Mouse (Mus musculus) liver, adult (tissue): Measurements from ENCODE around the gene C1qtnf1.

ENCODE experiments used
- GATA4 ChIP-seq: IDR thresholded peaks from 2 replicates; pipeline ENCODE4 v1.6.1; 2014; ENCODE audit warnings: mild to moderate bottlenecking, low read length; ENCODE audit not compliant: insufficient replicate concordance

C1qtnf1 gene

DNA sequence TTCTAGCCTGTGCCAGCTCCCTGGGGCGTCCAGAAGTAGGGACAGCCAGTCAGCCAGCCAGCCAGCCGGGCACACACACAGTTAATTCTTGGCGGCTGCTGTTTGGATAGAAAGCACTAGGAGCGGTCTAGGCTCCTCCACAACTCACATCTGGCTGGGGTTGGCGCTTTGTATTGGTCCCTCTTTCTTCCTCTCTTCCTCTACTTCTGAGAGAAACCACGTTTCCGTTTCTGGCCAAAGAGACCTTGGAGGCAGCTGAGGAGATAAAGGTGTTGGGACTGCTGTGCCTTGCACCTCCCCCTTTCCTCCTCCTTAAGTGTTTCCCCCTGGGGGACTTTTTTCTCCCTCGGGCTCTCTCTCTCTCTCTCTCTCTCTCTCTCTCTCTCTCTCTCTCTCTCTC, at the start of gene C1qtnf1:
Gene C1qtnf1 (plus strand): TSS at position 218 of the 400 bp plus-strand sequence.
- TF ChIP-seq GATA4: no peak

DNA sequence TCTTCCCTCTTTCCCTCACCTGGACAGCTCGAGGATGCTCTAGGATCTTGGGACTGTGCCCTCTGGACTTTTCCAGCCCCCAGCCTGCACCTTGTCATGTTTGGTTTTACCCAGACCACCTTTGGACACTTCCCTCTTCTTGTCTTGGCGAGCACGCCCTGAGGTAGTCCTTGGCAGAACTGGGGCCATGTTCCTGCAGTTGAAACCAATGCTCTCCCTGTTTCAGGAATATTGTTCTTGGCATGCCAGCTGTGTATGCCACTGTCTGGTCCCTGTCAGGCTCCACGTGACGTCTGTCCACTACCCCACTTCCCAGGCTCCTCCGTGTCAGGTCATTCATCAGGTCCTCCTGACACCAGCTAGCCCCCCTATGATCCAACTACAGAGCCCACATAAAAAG, 49.3 kb upstream of the C1qtnf1 start:
- no peak for TF ChIP-seq GATA4

DNA sequence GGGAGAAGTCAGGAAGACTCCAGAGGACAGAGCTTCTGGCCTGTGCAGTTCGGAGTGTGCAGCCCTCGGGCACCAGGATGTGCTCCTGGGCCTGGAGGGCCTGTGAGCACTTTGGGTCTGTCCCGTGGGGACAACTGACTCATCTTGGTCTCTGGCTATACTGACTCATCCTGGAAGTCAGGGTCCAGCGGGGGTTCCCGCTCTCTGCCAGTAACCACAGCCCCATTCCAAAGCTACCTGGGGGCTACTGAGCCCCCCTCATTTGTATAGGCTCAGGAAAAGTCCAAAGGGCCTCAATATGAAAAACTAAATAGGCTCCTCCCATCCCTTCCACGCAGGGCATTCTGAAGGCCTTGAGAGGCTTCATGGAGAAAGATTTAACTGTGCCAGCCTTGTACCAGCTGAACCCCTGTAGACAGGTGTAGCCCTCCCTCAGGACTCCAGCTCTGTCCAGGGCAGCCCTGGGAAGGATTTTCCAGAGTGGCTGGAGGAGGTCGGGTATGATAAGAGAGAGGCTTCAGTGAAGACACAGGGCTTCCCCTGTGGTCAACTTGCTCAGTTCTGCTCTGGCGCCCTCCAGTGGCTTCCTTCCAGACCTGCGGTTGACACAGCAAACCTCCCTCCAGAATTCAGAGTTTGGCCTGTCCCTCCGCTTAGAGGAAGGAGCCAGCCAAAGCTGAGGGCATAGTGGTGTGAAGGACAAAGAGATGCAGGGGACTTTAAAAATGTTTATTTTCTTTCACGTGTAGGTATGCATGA, 48.6 kb upstream of the C1qtnf1 start:
- no peak for TF ChIP-seq GATA4

DNA sequence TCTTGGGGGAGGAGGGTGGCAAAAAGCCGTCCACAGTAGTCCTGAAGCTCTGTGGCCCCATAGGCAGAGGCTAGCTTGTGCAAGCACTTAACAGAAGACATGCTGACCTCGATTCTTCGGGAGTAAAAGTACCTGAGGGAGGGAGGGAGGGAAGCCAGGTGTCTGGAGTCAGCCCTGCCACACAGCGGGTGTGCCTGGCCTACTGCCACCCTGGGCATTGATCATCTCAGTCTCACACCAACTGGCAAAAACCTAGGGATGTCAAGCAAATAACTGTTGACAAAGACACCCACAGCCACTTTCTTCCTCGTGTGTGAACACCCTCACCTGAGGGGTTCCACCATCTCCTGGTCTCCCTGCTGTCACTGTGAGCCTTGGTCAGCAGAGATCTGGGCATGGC, 34.0 kb upstream of the C1qtnf1 start:
- TF ChIP-seq GATA4: no peak

DNA sequence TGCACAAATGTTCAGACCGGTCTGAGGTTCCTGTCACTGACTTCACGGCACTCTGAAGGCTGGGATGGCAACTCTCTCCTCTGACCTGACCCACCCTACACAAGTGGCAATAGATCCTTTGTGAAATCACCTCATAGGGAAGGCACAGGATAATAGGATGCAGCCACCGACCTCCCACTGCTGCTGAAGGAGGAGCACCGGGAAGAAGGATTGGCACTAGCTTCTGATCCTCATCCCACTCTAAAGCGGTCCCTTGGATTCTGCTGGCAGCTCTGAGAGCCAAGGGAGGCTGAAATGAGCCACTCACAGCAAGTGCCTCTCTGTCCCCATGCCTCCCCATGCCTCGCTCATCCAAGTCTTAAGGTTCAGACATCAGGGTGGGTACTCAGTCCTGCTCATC, 33.5 kb upstream of the C1qtnf1 start:
- no peak for TF ChIP-seq GATA4

DNA sequence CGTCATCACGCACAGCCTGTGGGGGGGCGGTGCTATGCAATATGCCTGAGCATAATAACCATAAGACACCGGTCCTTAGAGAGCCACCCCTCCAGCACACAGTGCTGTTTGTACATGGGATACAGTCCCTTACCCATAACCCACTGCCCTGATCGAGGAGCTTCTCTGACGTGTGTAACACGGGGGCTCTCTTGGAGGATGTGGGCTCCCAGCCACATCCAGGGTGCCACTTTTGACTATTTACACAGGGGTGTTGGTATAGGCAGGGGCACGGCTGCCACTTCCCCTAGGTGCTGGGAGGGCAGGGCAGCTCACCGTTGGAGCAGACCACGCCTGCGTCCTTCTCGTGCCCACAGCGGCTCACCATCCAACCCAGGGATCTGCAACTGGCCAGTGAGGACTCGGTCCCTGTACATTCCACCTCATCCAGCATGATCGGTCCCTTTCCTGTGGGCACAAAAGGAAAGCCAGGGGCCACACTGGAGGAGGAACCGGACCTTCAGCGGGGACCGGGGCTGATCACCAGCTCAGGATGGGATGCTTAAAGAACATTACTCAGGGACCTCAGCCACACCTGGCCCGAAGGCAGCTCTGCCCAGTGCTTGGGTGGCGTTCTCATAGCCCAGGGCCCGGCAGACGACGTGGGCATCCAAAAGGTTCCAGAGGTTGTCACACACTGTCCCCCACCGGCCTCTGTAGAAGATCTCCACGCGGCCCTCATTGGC, 30.0 kb upstream of the C1qtnf1 start:
- TF ChIP-seq GATA4: no peak

DNA sequence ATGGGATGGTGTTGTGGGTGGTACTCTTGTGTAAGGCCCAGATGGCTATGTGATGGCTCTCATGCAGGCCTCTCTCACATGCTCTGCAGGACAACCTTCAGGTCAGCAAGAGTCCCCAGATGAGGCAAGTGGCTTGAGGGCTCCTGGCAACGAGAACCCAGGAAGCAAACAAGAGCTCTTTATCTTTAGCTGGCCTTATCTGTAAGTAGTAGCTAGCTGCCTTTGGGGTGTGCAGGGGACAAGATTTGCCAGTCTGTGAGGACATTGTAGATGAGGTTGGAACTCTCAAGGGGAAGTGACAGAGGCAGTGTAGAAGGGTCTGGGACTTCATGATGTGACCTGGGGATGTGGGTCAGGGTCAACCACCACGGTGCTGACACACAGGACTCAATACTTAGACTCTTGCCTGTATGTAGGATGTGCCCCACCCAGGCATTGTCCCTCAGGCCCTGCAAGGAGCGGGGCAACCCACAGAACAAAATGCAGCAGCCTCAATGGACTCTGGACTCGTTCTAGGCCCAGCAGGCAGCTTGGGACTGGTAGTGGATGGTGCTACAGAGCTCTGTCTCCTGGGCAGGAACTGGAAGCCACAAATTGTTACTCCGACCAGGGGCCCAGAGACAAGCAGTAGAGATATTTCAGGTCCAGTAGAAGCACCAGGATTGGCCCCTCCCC, 28.0 kb upstream of the C1qtnf1 start:
- TF ChIP-seq GATA4: peak; percentile 48; the same call in 1 of the 2 replicates

DNA sequence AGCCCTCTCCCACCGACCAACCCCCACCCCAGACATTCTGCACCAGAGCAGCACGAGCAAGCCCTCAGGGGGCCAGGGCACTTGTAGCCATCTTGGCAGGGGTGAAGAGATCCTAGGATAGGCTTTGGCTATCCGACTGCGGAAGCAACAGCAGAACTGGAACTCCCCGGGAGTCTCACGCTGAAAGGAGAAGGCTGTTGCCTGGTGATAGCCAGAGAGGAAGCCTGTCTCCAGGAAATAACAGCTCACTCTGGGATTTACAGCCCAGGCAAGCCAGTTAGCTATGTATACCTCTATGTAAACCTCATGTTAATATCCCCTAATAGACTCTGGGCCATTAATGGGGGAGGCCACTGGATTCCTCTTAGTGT, 27.5 kb upstream of the C1qtnf1 start:
- TF ChIP-seq GATA4: peak; percentile 60; the same call in 1 of the 2 replicates

DNA sequence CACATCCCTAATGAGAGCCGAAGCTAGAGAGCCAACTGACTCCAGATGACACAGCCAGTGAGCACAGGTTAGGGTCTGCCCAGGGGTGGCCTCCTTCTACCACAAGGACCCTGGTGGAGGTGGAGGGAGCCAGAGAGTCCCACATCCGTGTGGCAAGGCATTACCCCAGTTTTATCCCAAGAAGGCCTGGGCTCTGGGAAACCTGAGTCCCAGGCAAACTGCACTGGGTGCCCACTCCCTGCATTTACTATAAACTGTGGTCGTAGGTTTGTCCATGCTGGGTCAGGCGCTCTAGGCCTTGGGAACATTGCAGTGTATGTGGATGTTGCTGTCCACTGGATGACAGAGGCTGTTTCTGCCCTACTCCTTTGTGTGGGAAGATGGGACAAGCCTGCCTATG, 26.8 kb upstream of the C1qtnf1 start:
- no peak for TF ChIP-seq GATA4

DNA sequence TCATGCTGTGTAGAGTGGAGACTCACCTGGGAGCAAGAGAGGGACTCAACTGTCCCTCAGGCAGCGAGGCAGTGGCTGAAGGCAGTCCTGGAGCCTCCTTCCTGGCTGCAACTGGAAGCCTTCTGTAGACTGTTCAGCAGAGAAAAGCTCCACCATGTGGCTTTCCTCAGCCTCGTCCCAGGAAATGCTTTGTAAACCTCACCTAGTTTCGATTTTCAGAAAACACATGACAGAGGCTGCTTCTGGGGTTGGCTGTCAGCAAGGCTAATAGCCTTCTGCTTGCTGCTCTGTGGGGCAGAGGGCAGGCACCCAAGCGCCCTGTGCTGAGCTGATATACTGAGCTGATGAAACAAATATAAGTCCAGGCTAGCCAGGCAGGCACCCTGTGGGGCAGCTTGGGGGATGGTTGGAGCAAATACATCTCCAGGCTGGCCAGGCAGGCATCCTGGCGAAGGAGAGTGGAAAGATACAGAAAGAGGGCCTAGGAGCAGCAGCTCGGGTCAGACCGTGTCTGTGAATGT, 26.2 kb upstream of the C1qtnf1 start, which contains the start of gene Lgals3bp:
Gene Lgals3bp (minus strand): TSS at position 333 of the 521 bp plus-strand sequence.
- peak; percentile 53; the same call in 1 of the 2 replicates for TF ChIP-seq GATA4

DNA sequence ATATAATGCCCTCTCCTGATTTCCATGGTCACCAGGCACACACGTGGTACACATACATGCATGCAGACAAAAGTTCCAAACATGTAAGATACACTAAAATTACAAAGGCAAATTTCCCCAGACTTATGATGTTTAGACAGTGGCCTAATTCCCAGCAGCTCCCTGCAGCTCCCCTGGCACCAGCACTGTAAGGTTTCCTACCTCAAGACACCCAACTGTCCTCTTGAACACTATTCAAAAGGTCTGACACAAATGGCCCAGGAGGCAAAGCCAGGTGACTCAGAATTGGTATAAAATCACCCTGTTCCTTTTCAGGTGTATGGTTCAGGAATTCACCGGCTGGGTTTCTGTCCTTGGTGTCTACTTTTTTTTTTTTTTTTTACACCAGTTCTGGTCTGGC, 24.8 kb upstream of the C1qtnf1 start:
- TF ChIP-seq GATA4: no peak

DNA sequence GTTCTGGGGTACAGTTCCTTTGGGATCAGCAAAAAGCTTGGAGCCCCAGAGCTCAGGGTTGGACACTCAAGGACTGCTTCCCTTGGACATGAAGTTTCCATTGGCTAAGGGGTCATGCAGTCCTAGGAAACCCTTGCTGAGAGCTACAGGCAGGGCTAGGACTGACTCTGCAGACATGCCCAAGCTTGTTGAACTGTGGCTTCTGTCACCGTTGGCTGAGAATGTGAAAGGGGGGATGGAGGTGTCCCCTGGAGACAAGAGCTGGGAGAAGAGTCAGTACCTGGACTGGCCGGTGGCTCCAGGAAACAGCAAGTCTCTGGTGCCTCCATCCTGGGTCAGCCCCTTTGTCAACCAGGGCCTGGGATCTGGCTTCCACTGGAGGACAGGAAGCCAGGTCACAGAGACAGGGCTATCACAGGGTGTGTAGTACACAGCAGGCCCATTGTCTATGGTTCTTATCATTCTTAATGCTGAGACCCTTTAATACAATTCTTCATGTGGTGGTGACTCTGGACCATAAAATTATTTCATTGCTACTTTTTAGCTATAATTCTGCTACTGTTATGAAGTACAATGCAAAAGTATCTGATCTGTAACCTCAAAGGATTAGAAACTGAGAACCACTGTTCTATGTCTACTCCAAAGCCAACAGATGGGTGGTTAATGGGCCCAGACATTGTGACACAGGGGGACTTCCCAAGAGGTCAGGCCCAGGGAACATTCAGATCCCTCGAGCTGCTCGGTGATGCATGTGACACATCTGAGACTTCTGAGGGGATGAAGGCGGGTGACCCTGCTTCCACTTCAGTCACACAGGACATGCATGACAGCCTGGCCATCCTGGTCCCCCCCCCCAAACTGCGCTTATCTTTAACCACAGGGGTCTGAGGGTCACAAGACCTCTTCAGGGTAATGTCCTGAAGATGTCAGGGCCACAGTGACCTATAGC, 23.8 kb upstream of the C1qtnf1 start:
- peak; percentile 55; the same call in 1 of the 2 replicates for TF ChIP-seq GATA4

DNA sequence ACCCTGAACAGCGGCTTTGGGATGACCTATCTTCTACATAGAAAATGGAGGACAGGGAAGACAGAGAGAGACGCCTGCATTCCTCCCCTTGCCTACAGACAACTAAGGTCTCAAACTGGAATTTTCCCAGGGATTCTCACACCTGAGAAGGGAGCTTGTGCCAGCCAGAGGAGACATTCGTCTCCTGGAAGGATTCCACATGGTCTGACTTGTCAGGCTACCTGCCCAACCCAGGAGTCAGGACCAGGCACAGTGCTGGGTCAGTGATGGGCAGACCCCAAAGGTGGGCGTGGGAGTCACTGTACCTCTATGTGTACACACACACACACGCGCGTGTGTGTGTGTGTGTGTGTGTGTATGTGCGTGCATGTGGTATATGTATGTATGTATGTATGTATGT, 22.7 kb upstream of the C1qtnf1 start:
- TF ChIP-seq GATA4: no peak

DNA sequence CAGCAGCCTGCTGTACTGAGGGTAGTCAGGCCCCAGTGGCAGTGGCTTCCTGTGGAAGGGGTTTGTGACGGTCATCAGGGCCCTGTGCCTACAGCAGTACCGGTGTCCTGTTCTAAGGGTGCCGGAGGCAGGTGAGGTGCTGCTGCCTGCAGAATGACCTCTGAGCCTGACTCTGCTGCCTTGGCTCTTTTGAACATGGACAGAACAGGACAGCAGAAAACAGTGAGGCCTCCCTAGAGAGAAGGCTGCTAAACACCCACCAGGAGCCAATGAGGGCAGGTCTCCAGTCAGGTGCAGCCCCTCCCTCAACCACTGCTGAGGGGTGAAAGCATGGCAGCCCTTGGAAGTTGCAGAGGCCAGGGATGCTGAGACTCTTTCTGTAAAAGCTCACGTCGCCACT, 21.5 kb upstream of the C1qtnf1 start:
- TF ChIP-seq GATA4: no peak
